Mouse (Mus musculus) Patski (cell line): ENCODE measurements around the gene Agap1. TPM values are rescaled to one million over a fixed set of nuclear protein-coding genes. Genes with fewer than 3 reads are reported as not detected.

Experiments used
- ATAC-seq: fragments of 100-300 bp; one replicate; pipeline ENCODE4 v1.8.0; 2021
- CTCF ChIA-PET: fragments of 350-600 bp; sonication (Branson Sonifier 250); formaldehyde crosslinking; loops from one replicate; lab custom pipeline; 2022; ENCODE audit warnings: inconsistent platforms; lab: Charles Lee
- POLR2A ChIA-PET: fragments of 350-600 bp; sonication (Branson Sonifier 250); formaldehyde crosslinking; loops from one replicate; lab custom pipeline; 2022; ENCODE audit warnings: antibody characterized with exemption, inconsistent platforms; lab: Charles Lee
- DNase-seq: peaks from one replicate; pipeline ENCODE4 v3.0.0-alpha.2; 2011; ENCODE audit warnings: low read depth, low spot score
- H3K27me3 ChIP-seq: fragments of 371-371 bp; one replicate; pipeline ENCODE4 v1.5.1; 2021
- CTCF ChIP-seq: fragments of 100-300 bp; IDR thresholded peaks from one replicate; pipeline ENCODE4 v1.5.1; 2021
- in situ Hi-C: fragments of 300-500 bp; cut with MboI; formaldehyde crosslinking; loops from 3 replicates; pipeline ENCODE4 v1.11.1; 2018; ENCODE audit warnings: low pct_unique_long_range_greater_than_20kb, mixed read lengths
- polyA plus RNA-seq: library from polyadenylated mRNA; unstranded; gene quantifications from one replicate; pipeline ENCODE4 v1.2.3, GENCODE M21; 2021

The Agap1 gene
- polyA plus RNA-seq, 1 experiment from 2014 or later = 32.3 TPM

GRCm38 (mm10) chr1:89594999-89595398 lies 140.4 kb downstream of the Agap1 start:
- POLR2A ChIA-PET = no interaction called here
- H3K27me3 ChIP-seq = no peaks in the 10 kb centered on the region
- DNase-seq = no peak
- no peak for TF ChIP-seq CTCF
- ATAC-seq = no peak
- in situ Hi-C loops = loop anchor here (10.0 kb wide), 1 partner anchor 360 kb away; no protein-coding TSS in a partner anchor
- CTCF ChIA-PET = interaction anchor here (1.8 kb wide), 1 partner anchor 10 kb away, joined by 7 read pairs; no protein-coding TSS in a partner anchor

GRCm38 (mm10) chr1:89595421-89595820 lies 140.8 kb downstream of the Agap1 start:
- no peak for TF ChIP-seq CTCF
- ATAC-seq (no peak), DNase-seq (no peak)
- CTCF ChIA-PET = interaction anchor here (1.8 kb wide), 1 partner anchor 10 kb away, joined by 7 read pairs; no protein-coding TSS in a partner anchor
- no peaks in the 10 kb centered on the region for H3K27me3 ChIP-seq
- POLR2A ChIA-PET = no interaction called here
- in situ Hi-C loops = loop anchor here (10.0 kb wide), 1 partner anchor 361 kb away; no protein-coding TSS in a partner anchor

- no peak for TF ChIP-seq CTCF
- ATAC-seq (no peak), DNase-seq (no peak)
- ChIA-PET POLR2A (no interaction called here), CTCF (interaction anchor here (0.8 kb wide), 1 partner anchor 13 kb away, joined by 3 read pairs; no protein-coding TSS in a partner anchor)
- in situ Hi-C loops = loop anchor here (10.0 kb wide), 1 partner anchor 361 kb away; no protein-coding TSS in a partner anchor
- H3K27me3 ChIP-seq = no peaks in the 10 kb centered on the region
These were observed 141.6 kb downstream of the Agap1 start for GRCm38 (mm10) chr1:89596223-89596622.

GRCm38 (mm10) chr1:89598906-89599305 lies 144.3 kb downstream of the Agap1 start:
- no peak for ATAC-seq
- POLR2A ChIA-PET = no interaction called here
- in situ Hi-C loops = loop anchor here (10.0 kb wide), 1 partner anchor 364 kb away; no protein-coding TSS in a partner anchor
- TF ChIP-seq CTCF = no peak
- DNase-seq = no peak
- CTCF ChIA-PET = no interaction called here
- no peaks in the 10 kb centered on the region for H3K27me3 ChIP-seq

GRCm38 (mm10) chr1:89599983-89600741 lies 145.6 kb downstream of the Agap1 start:
- no peak for TF ChIP-seq CTCF
- no peaks in the 10 kb centered on the region for H3K27me3 ChIP-seq

GRCm38 (mm10) chr1:89601349-89601748 lies 146.7 kb downstream of the Agap1 start:
- POLR2A ChIA-PET = no interaction called here

More at GRCm38 (mm10) chr1:89599983-89600741, 145.6 kb downstream of the Agap1 start:
- ATAC-seq = no peak
- ChIA-PET CTCF (no interaction called here), POLR2A (no interaction called here)
- DNase-seq = no peak
- in situ Hi-C loops = loop anchor here (10.0 kb wide), 1 partner anchor 365 kb away; no protein-coding TSS in a partner anchor

GRCm38 (mm10) chr1:89602879-89603278 lies 148.3 kb downstream of the Agap1 start:
- no peak for ATAC-seq
- CTCF ChIA-PET = interaction anchor here (0.9 to 2.6 kb wide), 2 partner anchors 22 to 76 kb away, joined by 3 to 6 read pairs; no protein-coding TSS in a partner anchor
- POLR2A ChIA-PET = no interaction called here

More at GRCm38 (mm10) chr1:89601349-89601748, 146.7 kb downstream of the Agap1 start:
- in situ Hi-C loops = no loop called here
- no peaks in the 10 kb centered on the region for H3K27me3 ChIP-seq
- ATAC-seq (no peak), DNase-seq (no peak)
- CTCF ChIA-PET = interaction anchor here (0.8 to 1.4 kb wide), 2 partner anchors 10 to 11 kb away, joined by 3 to 4 read pairs; no protein-coding TSS in a partner anchor
- TF ChIP-seq CTCF = no peak

GRCm38 (mm10) chr1:89606612-89607011 lies 152.0 kb downstream of the Agap1 start:
- no peak for DNase-seq
- no peak for ATAC-seq
- no peak for TF ChIP-seq CTCF
- ChIA-PET POLR2A (no interaction called here), CTCF (interaction anchor here (0.6 to 3.3 kb wide), 7 partner anchors 9 to 259 kb away, joined by 3 to 8 read pairs (median 3); no protein-coding TSS in a partner anchor)
- in situ Hi-C loops = no loop called here
- H3K27me3 ChIP-seq = no peaks in the 10 kb centered on the region

More at GRCm38 (mm10) chr1:89602879-89603278, 148.3 kb downstream of the Agap1 start:
- H3K27me3 ChIP-seq = no peaks in the 10 kb centered on the region
- no peak for TF ChIP-seq CTCF
- no peak for DNase-seq
- in situ Hi-C loops = no loop called here

- no peaks in the 10 kb centered on the region for H3K27me3 ChIP-seq
- DNase-seq (no peak), ATAC-seq (no peak)
- ChIA-PET POLR2A (no interaction called here), CTCF (interaction anchor here (3.3 kb wide), 1 partner anchor 85 kb away, joined by 8 read pairs; no protein-coding TSS in a partner anchor)
- in situ Hi-C loops = no loop called here
- no peak for TF ChIP-seq CTCF
These were observed 154.2 kb downstream of the Agap1 start for GRCm38 (mm10) chr1:89608766-89609165.

GRCm38 (mm10) chr1:89609964-89610363 lies 155.4 kb downstream of the Agap1 start:
- ATAC-seq = no peak
- DNase-seq = no peak
- POLR2A ChIA-PET = no interaction called here
- H3K27me3 ChIP-seq = no peaks in the 10 kb centered on the region
- CTCF ChIA-PET = no interaction called here
- in situ Hi-C loops = no loop called here
- TF ChIP-seq CTCF = no peak

- POLR2A ChIA-PET = no interaction called here
These were observed 156.9 kb downstream of the Agap1 start for GRCm38 (mm10) chr1:89611521-89611920.

More at GRCm38 (mm10) chr1:89611521-89611920, 156.9 kb downstream of the Agap1 start:
- CTCF ChIA-PET = no interaction called here
- in situ Hi-C loops = no loop called here
- no peaks in the 10 kb centered on the region for H3K27me3 ChIP-seq
- ATAC-seq = no peak
- DNase-seq = no peak
- no peak for TF ChIP-seq CTCF
